Mouse (Mus musculus): ENCODE data around the gene Rbpj. TPM values are rescaled to one million over a fixed set of nuclear protein-coding genes. Genes with fewer than 3 reads are reported as not detected.
A peak's percentile ranks its signal among the peaks of the same experiment; 100 is the strongest.

Rbpj gene
- polyA plus RNA-seq, 1 experiment from 2014 or later: 42.6 TPM

DNA sequence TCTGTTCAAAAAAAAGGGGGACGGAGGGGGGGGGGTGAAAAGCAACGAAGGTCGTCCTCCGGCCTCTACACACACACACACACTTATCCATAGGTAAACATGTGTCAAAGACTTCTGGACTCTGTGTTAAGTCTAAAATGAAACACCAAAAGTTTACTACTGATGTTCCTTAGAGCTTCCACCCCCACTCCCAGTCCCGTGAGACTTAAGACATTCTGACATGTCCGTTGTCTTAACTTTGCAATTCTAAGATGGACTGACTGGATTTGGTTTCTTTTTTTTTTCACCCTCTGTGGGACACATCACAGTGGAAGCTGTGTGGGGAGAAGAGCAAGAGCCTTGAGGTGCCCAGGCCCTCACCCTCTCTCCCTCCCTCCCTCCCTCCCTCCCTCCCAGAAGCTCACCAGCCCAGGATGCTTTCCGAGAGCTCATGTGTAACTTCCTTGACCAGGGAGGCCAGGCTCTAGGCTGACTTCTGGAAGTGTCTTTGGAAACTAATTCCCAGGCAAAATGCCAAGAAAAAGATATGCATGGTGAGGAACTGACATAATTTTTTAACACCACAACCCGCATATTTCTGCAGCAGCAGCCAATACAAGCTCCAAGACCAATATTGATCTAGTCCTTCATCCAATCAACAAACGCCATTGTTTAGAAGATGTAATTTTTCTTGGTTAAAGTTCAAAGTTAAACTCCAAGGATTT, 31.0 kb downstream of the Rbpj start:
- Histone ChIP-seq H3K9ac (no peak overlapping the region), H3K27me3 (no peaks in the 10 kb centered on the region; the same call in 1 of the 2 replicates), H3K36me3 (no peaks in the 10 kb centered on the region), H3K27ac (no peak overlapping the region), H3K4me3 (no peak overlapping the region), H3K4me2 (no peak overlapping the region), H3K9me3 (no peaks in the 10 kb centered on the region), H3K4me1 (peaks cover 11% of the 10 kb centered on the region; the same call in 1 of the 2 replicates)
- ATAC-seq (ENCODE audit: insufficient number of reproducible peaks, insufficient read depth, low FRiP score, low TSS enrichment, low read depth): no peak
- WGBS: 83% methylated on average over 9 of the region's 9 CpGs

DNA sequence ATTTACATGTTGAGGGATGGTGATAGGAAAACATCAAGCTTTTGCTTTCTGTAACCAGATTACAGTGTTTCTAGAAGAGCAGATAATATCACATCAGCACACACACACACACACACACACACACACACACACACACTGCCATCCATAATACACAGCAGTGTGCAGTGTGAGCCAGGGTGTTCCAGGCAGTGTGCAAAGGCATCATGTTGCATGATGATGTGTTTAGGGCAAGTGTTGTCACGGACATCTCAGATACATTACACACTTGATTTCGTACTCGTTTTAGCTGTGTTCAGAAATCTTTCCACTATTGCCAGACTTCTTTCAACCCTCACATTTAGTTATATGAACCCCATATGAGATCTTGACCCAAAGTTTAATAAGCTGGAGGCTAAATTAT, 33.6 kb downstream of the Rbpj start:
- H3K9ac ChIP-seq: no peak overlapping the region
- H3K4me1 ChIP-seq: peaks cover 11% of the 10 kb centered on the region; the same call in 1 of the 2 replicates
- no peak for ATAC-seq (ENCODE audit: insufficient number of reproducible peaks, insufficient read depth, low FRiP score, low TSS enrichment, low read depth)
- H3K27me3 ChIP-seq: no peaks in the 10 kb centered on the region; the same call in 1 of the 2 replicates
- H3K4me3 ChIP-seq: no peak overlapping the region
- H3K9me3 ChIP-seq: no peaks in the 10 kb centered on the region
- no peak overlapping the region for H3K27ac ChIP-seq
- no peaks in the 10 kb centered on the region for H3K36me3 ChIP-seq
- H3K4me2 ChIP-seq: no peak overlapping the region
- 31% methylated on average over 3 of the region's 3 CpGs for WGBS

DNA sequence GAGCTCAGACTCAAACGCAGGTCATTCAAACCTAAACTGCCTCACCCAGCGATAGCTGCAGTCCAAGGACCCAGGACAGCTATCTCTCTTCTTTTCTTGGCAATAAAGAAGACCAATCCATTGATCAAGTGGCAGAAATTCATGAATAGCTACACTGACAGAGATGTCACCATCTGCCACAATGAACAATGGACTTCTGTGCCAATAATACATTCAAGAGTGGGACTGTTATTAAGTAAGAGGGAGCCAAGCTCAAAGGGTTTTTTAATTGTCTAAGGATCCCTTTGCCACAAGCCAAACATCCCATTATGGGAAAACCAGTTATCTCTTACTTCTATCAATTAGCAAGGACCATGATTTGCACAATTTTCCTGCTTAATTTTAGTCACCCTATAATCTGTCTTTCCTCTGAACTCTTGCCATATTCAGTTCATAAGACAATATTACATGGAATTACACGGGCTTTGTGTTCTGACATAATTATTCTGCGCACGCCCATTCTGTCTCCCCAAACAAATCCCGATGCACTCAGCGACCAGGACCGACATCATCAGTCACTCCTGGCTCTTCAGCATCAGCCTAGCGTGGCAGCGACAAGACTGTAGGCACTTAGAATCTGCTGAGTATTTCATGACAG, 34.7 kb downstream of the Rbpj start:
- Histone ChIP-seq H3K4me1 (peaks cover 11% of the 10 kb centered on the region; the same call in 1 of the 2 replicates), H3K4me3 (no peak overlapping the region), H3K27me3 (no peaks in the 10 kb centered on the region), H3K27ac (no peak overlapping the region), H3K9me3 (no peaks in the 10 kb centered on the region), H3K4me2 (no peak overlapping the region), H3K9ac (no peak overlapping the region), H3K36me3 (no peaks in the 10 kb centered on the region)
- 77% methylated on average over 10 of the region's 10 CpGs for WGBS
- ATAC-seq (ENCODE audit: insufficient number of reproducible peaks, insufficient read depth, low FRiP score, low TSS enrichment, low read depth): no peak

DNA sequence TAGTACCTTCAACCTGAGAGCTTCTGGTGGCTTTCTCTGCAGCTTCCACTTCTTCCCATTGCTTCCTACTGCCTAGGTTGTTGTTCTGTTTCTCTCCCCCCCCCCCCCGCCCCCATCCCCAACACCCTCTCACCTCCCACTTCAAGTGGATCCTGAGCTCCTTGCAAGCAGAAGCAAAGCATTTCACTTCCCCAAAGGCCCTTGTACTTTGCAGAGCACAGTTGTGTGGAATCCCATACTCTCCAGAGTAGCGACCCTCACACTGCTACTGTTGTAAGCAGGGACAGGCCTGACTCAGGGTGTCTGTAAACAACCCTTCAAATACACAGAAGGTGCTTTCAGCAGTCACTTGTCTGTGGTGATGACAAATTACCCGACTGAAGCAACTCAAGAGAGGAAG, 37.3 kb downstream of the Rbpj start:
- no peak for ATAC-seq (ENCODE audit: insufficient number of reproducible peaks, insufficient read depth, low FRiP score, low TSS enrichment, low read depth)

DNA sequence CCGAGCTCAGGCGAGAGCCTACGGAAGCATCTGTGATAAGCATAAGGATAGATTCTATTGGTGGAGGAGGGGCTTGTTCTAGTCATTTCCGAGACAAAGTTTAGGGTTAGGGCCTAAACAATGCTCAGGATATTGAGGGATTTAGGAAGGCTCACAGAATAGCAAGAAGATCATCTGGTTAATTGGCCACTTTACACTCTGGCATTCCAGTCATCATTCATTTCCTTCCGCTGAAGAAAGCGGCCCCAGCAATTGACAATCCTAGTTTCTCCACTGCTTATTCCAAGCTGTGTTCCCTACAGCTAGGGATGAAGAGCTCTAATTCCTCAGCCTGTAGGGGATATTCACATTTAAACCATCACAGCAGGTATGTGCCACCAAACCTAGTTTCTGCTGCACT, 39.8 kb downstream of the Rbpj start:
- no peak overlapping the region for H3K9ac ChIP-seq
- H3K4me1 ChIP-seq: 0 out of 2 replicates have a peak, but pooled peaks cover 7% of the 10 kb centered on the region
- no peak overlapping the region for H3K27ac ChIP-seq
- H3K36me3 ChIP-seq: no peaks in the 10 kb centered on the region
- no peak overlapping the region for H3K4me3 ChIP-seq
- no peaks in the 10 kb centered on the region for H3K27me3 ChIP-seq
- 83% methylated on average over 6 of the region's 6 CpGs for WGBS
- ATAC-seq (ENCODE audit: insufficient number of reproducible peaks, insufficient read depth, low FRiP score, low TSS enrichment, low read depth): no peak
- no peak overlapping the region for H3K4me2 ChIP-seq
- no peaks in the 10 kb centered on the region for H3K9me3 ChIP-seq

More for the DNA sequence above, 37.3 kb downstream of the Rbpj start:
- no peak overlapping the region for H3K4me3 ChIP-seq
- no peaks in the 10 kb centered on the region for H3K36me3 ChIP-seq
- no peak overlapping the region for H3K27ac ChIP-seq
- H3K9ac ChIP-seq: no peak overlapping the region
- H3K27me3 ChIP-seq: no peaks in the 10 kb centered on the region
- peaks cover 11% of the 10 kb centered on the region; the same call in 1 of the 2 replicates for H3K4me1 ChIP-seq
- no peak overlapping the region for H3K4me2 ChIP-seq
- no peaks in the 10 kb centered on the region for H3K9me3 ChIP-seq
- 78% methylated on average over 2 of the region's 3 CpGs for WGBS

- Histone ChIP-seq H3K9ac (no peak overlapping the region), H3K4me3 (no peak overlapping the region), H3K9me3 (no peaks in the 10 kb centered on the region), H3K4me1 (no peaks in the 10 kb centered on the region), H3K36me3 (no peaks in the 10 kb centered on the region), H3K27me3 (no peaks in the 10 kb centered on the region), H3K4me2 (no peak overlapping the region), H3K27ac (no peak overlapping the region)
- no peak for ATAC-seq (ENCODE audit: insufficient number of reproducible peaks, insufficient read depth, low FRiP score, low TSS enrichment, low read depth)
- 67% methylated on average over 5 of the region's 5 CpGs for WGBS
Measured at GRCm38 (mm10) chr5:53507371-53507770, 41.4 kb downstream of the Rbpj start.

DNA sequence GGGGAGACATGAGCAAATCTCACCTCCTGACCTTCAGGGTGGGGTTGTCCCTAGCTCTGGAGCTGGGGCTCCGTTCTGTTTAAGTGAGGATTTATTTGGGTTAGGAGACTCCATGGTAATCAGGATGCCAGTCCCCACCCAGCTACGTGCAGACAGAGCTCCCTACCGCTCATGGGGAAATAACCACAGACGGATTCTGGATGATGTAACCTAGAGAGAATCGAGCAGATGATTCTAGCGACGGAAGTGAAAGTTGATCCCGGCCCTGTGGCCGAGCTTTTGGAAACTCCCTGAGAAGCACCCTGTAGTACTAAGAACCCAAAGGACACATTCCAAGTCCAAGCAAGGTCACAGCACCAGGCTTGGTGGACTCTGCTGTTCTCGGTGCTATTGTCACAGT, 43.5 kb downstream of the Rbpj start:
- no peaks in the 10 kb centered on the region for H3K9me3 ChIP-seq
- H3K27me3 ChIP-seq: no peaks in the 10 kb centered on the region
- H3K9ac ChIP-seq: no peak overlapping the region
- H3K4me1 ChIP-seq: no peaks in the 10 kb centered on the region
- no peak for ATAC-seq (ENCODE audit: insufficient number of reproducible peaks, insufficient read depth, low FRiP score, low TSS enrichment, low read depth)
- H3K27ac ChIP-seq: peak overlapping the region; percentile 28; the same call in 1 of the 2 replicates
- no peak overlapping the region for H3K4me2 ChIP-seq
- 61% methylated on average over 10 of the region's 10 CpGs for WGBS
- H3K36me3 ChIP-seq: no peaks in the 10 kb centered on the region
- no peak overlapping the region for H3K4me3 ChIP-seq

DNA sequence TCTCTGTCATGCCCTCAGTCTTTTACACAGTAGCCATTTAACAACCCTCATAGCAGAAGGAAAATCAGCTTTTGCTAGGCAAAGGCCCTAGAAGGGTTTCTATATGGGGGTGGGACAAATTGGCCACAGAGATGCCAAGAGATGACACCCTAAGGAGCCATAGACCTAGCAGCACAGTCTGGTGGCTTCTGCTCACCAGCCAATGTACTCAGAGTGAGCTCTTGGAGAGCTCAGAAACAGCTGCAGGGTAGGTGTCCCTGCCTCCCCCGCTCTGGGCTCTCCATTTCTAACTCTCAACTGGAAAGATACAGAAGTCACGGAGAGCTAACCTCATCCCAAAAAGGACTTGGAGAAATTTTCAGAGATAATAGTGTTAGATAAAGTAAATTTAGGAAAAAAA, 44.0 kb downstream of the Rbpj start:
- Histone ChIP-seq H3K4me3 (no peak overlapping the region), H3K27me3 (no peaks in the 10 kb centered on the region), H3K4me2 (no peak overlapping the region), H3K27ac (no peak overlapping the region), H3K9me3 (no peaks in the 10 kb centered on the region), H3K4me1 (no peaks in the 10 kb centered on the region), H3K9ac (no peak overlapping the region), H3K36me3 (no peaks in the 10 kb centered on the region)
- 89% methylated on average over 2 of the region's 2 CpGs for WGBS
- no peak for ATAC-seq (ENCODE audit: insufficient number of reproducible peaks, insufficient read depth, low FRiP score, low TSS enrichment, low read depth)

GRCm38 (mm10) chr5:53511426-53511825, 45.5 kb downstream of the Rbpj start:
- Histone ChIP-seq H3K9me3 (no peaks in the 10 kb centered on the region), H3K4me2 (no peak overlapping the region), H3K4me1 (no peaks in the 10 kb centered on the region), H3K27me3 (no peaks in the 10 kb centered on the region), H3K36me3 (no peaks in the 10 kb centered on the region), H3K9ac (no peak overlapping the region), H3K4me3 (no peak overlapping the region), H3K27ac (no peak overlapping the region)
- WGBS: 84% methylated on average over 4 of the region's 4 CpGs
- ATAC-seq (ENCODE audit: insufficient number of reproducible peaks, insufficient read depth, low FRiP score, low TSS enrichment, low read depth): no peak

DNA sequence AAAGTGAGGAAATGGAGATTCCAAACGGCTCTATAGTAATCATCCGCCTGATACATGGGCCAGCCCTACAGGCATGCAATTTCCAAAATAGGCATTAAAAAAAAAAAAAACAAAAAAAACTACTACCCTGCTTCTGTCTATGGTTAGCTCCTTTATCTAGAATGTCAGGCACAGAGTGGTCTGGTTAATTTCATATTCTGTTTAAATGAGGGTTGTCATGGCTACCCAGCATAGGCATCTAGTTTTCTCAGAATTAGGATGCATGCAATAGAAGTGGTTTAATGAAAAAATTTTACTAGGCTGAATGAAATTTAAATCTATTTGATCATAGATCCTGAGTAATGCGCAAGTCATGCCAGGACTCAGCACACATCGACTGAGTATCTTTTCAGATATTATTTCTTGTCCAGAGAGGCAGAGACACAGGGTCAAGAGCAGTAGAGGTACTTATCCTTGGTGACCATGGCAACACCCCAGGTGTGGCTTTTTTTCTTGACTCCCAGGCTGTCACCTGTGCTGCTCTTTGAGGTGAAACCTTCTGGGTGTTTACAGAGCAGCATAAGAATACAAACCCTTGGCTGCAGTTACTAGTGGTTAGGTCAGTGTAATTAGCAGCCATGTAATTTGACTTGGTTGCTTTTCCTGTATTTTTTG, 49.1 kb downstream of the Rbpj start:
- no peak for ATAC-seq (ENCODE audit: insufficient number of reproducible peaks, insufficient read depth, low FRiP score, low TSS enrichment, low read depth)
- Histone ChIP-seq H3K9me3 (no peaks in the 10 kb centered on the region), H3K27ac (no peak overlapping the region), H3K9ac (no peak overlapping the region), H3K27me3 (no peaks in the 10 kb centered on the region), H3K36me3 (no peaks in the 10 kb centered on the region), H3K4me2 (no peak overlapping the region), H3K4me1 (peaks cover 11% of the 10 kb centered on the region; the same call in 1 of the 2 replicates), H3K4me3 (no peak overlapping the region)
- WGBS: 68% methylated on average over 4 of the region's 4 CpGs

- H3K4me1 ChIP-seq: peaks cover 11% of the 10 kb centered on the region; the same call in 1 of the 2 replicates
- no peak for ATAC-seq (ENCODE audit: insufficient number of reproducible peaks, insufficient read depth, low FRiP score, low TSS enrichment, low read depth)
- H3K36me3 ChIP-seq: no peaks in the 10 kb centered on the region
- H3K27ac ChIP-seq: no peak overlapping the region
- no peak overlapping the region for H3K4me3 ChIP-seq
- WGBS: 88% methylated on average over 2 of the region's 2 CpGs
- no peaks in the 10 kb centered on the region for H3K9me3 ChIP-seq
- no peak overlapping the region for H3K9ac ChIP-seq
- H3K4me2 ChIP-seq: no peak overlapping the region
- H3K27me3 ChIP-seq: no peaks in the 10 kb centered on the region
Measured at GRCm38 (mm10) chr5:53516482-53516881, 50.5 kb downstream of the Rbpj start.

DNA sequence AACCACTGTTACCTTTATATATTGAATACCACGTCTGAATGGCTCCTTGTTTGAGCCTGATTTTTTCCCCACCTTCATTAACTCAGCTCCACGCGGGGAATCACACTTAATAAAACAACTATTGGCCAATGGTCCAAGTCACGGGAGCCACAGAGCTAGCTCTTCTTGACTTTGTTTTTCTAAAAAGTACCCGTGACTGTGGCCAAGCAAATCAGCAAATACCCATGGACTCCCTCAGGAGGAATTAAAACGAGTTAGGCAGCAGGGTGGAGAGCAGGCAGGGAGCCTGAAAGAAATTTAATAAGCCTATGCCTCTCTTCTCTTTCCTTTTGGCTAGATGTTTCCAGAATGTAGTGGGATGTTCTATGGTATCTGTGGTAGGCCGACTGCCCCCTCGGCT, 51.9 kb downstream of the Rbpj start:
- H3K9me3 ChIP-seq: no peaks in the 10 kb centered on the region
- no peak overlapping the region for H3K4me2 ChIP-seq
- H3K27ac ChIP-seq: no peak overlapping the region
- peaks cover 14% of the 10 kb centered on the region for H3K4me1 ChIP-seq
- no peaks in the 10 kb centered on the region for H3K36me3 ChIP-seq
- 66% methylated on average over 8 of the region's 8 CpGs for WGBS
- no peaks in the 10 kb centered on the region for H3K27me3 ChIP-seq
- no peak overlapping the region for H3K4me3 ChIP-seq
- no peak overlapping the region for H3K9ac ChIP-seq
- ATAC-seq (ENCODE audit: insufficient number of reproducible peaks, insufficient read depth, low FRiP score, low TSS enrichment, low read depth): no peak
